Mouse (Mus musculus) CH12.LX (cell line): ENCODE results near the gene Rpl26.

ENCODE experiments used
- CTCF ChIP-seq, 2 experiments: IDR thresholded peaks in 1 of 2; conservative IDR thresholded peaks in 1 of 2; 2 replicates each; pipeline ENCODE4 v1.5.1; 2011 to 2012; ENCODE audit warnings: low read depth in 2 of 2, low read length in 2 of 2, improper control_type of control experiment in 1 of 2, inconsistent platforms in 1 of 2, mild to moderate bottlenecking in 1 of 2, moderate library complexity in 1 of 2
- ELF1 ChIP-seq: IDR thresholded peaks from 2 replicates; pipeline ENCODE4 v1.6.1; 2014; ENCODE audit warnings: low read depth, mild to moderate bottlenecking, inconsistent platforms, low read length, improper control_type of control experiment
- JUND ChIP-seq: conservative IDR thresholded peaks from 2 replicates; pipeline ENCODE4 v1.6.1; 2011; ENCODE audit warnings: low read depth, low read length, improper control_type of control experiment
- MAX ChIP-seq: IDR thresholded peaks from 2 replicates; pipeline ENCODE4 v1.6.1; 2011; ENCODE audit warnings: low read length, improper control_type of control experiment
- MYC ChIP-seq: IDR thresholded peaks from 2 replicates; pipeline ENCODE4 v1.6.1; 2011; ENCODE audit warnings: low read depth, mild to moderate bottlenecking, improper control_type of control experiment, low read length
- POLR2A ChIP-seq: IDR thresholded peaks from 2 replicates; pipeline ENCODE4 v1.6.1; 2011; ENCODE audit warnings: low read depth, mild to moderate bottlenecking, improper control_type of control experiment, low read length
- RAD21 ChIP-seq: IDR thresholded peaks from 2 replicates; pipeline ENCODE4 v1.6.1; 2011; ENCODE audit warnings: low read depth, mild to moderate bottlenecking, low read length, improper control_type of control experiment, moderate library complexity
- ZKSCAN1 ChIP-seq: IDR thresholded peaks from 2 replicates; pipeline ENCODE4 v1.6.1; 2012; ENCODE audit warnings: low read depth, inconsistent platforms, low read length, improper control_type of control experiment, borderline replicate concordance

- no peak for TF ChIP-seq ZKSCAN1
- TF ChIP-seq POLR2A: no peak
- peak; percentile 94 to 96 for TF ChIP-seq CTCF (conservative IDR thresholded peaks at IDR 0.05 in 1 of 2, IDR thresholded peaks at IDR 0.05 in 1 of 2; ENCODE audit: low read depth in 2 of 2, low read length in 2 of 2)
- peak; percentile 89 for TF ChIP-seq RAD21
- peak; percentile 39 for TF ChIP-seq MAX
- TF ChIP-seq ELF1: no peak
- peak; percentile 46; the same call in 1 of the 2 replicates for TF ChIP-seq MYC
- no peak for TF ChIP-seq JUND
Observed at GRCm38 (mm10) chr11:68874841-68875240, 26.5 kb upstream of the Rpl26 start.
